Mouse (Mus musculus) lung, postnatal 0 days (tissue): Measurements from ENCODE around the gene 1700025F22Rik.

ENCODE experiments used
- CTCF ChIP-seq: IDR thresholded peaks from 2 replicates; pipeline ENCODE4 v1.5.1; 2016; ENCODE audit warnings: antibody characterized with exemption, mild to moderate bottlenecking
- EP300 ChIP-seq: IDR thresholded peaks from 2 replicates; pipeline ENCODE4 v1.6.1; 2016; ENCODE audit warnings: antibody characterized with exemption, mild to moderate bottlenecking, control low read depth

- TF ChIP-seq CTCF (no peak), EP300 (no peak; the same call in 1 of the 2 replicates)
These were observed 45.8 kb downstream of the 1700025F22Rik start for GRCm38 (mm10) chr19:11119338-11119737.
